Mouse (Mus musculus) spleen, embryonic (tissue): ENCODE measurements around the gene Pir.

Source experiments
- CTCF ChIA-PET: fragments of 350-600 bp; sonication (Branson Sonifier 250); formaldehyde crosslinking; loops from one replicate; lab custom pipeline; 2022; lab: Charles Lee

Gene Pir

DNA sequence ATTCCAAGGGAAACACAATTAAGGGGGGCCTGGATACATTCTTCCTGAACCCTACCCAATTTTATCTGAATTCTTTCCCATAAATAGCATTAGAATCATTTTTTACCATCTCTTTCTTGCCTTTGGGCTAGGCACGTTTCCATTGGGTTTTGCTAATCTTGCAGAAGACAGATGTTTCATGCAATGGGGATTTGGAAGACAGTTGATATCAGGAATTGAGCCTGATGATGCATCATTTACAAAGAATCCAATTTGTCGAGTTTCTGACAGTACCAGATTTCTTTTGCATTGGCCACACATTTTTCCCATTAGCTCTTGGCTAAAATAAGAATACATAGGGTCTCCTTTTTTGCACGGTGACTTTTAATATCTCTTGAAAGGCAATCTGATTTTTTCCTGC is 61.6 kb downstream of the Pir start:
- CTCF ChIA-PET, result no interaction called here

DNA sequence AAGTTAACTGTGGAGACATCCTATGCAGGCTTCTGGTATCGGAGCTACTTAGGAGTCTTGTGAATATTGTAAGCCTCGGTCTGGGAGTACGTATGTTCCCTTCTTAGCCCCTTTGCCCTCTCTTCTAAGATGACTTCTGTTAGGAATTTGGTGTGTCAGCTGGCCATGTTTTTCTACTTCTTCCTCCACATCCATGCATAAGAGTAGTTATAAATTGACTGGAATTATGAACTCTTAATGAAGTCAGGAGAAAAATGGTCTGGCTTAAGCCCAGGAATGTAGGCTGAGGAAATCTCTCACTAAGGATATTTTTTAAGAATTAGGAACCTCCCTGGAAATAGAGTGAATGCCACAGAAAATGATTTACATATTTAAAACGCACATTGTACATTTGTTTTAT is 69.4 kb downstream of the Pir start:
- CTCF ChIA-PET, result no interaction called here

DNA sequence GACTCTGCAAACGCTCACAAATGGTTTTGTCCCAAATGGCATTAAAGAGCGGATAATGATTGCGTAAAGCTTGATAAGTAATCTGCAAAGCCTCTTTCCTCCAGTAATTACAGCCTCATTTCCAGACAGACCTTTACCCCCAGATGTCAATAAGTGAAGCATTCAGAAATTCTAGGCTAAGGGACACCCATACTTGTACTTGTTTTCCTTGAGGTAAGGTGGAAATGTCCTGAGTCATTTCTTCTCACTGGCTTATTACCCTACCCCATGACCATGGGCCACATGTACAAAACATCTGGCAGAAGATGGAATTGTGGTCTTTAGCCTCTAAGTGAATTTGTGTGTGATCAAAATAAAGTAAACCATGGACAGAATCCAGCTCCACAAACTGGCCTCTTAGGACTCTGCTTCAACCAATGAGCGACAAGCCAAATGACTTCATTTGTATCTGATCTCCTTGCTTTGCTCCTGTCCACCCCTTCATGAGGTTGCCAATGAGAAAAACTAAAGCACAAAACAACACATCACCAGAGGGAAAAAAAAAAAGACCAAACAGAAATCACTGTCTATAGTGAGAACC is 76.3 kb downstream of the Pir start:
- CTCF ChIA-PET, result no interaction called here

DNA sequence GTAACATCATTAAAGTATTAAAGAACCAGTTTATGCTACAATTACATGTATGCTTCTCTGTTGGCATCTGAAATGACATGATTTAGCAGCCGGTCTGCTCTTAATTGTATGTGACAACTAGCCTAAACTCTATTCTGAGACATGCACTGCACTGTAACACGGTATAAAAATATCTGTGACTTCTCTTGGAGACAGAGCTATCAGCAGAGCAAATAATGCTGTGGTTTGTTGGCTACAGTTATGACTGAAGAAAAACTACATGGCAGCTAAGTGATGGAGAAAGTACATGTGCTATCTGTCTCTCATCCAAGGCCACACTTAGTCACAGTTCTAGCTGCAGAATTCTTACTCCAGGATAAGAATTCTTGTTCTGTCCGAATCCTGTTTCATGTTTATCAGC is 79.8 kb downstream of the Pir start:
- CTCF ChIA-PET, result no interaction called here

DNA sequence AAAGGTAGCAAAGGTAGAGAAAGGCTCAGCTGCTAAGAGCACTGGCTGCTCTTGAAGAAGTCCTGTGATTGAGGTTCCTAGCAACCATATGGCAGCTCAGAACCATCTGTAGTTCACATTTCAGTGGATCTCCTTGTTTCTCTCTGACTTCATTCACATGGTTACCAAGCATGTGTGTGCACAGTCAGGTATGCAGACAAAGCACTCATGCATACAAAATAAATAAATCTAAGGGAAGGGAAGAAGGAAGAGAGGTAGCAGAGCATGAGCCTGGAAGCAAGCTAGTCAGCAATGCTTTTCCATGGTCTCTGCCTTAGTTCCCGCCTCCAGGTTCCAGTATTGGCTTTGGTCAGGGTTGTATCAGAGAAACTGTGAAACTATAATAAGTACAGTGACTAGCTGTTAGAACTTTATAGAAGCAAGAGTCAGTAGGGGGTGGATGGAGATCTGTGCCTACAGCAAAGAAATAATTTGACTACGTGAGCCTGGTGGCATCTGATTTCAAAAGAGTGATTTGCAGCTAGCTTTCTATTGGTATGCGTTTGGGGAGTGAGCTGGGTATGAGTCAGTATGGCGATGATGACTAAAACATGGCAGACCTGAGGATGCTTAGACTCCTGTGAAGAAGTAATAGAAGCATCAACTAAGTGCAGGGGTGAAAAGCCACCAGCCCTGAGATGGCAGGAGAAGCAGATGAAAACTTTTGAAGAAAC is 96.1 kb downstream of the Pir start:
- CTCF ChIA-PET, result no interaction called here

DNA sequence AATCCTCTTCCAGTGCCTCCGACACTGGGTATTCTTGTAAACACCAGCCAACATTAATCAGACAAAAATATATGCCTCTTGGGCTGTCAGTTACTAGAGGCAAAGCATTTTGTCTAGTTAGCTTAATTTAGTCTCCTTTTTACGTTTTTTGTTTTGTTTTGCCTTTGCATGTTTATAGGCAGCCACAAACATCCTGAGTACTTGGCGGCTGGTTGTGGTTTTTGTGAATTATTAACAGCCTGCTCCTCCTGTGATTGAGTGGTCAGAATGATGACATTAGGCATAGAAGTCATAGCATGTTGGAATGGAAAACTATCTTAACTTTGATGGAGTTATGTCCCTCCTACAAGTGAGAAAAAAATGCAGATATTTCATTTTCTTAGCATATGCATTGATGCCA is 101.4 kb downstream of the Pir start:
- CTCF ChIA-PET, result no interaction called here

DNA sequence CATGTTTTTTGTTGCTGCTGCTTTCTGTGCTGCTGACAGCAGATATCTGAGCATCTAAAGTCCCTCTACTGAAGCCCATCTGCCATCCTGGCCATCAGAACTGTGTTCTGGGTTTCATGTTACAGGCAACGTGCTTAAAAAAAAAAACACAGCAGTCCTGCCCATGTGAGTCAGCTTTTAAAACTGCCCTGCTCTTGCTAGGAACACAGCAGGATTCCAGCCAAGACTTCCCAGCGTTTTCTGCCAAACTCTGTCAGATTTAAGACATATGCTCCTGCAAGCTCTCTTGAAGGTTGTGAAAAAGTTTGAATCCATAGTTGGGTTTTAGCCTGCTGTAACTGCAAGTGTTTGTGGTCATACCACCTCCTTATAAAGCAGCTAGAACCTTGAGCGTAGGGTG is 103.9 kb downstream of the Pir start, which contains the start of gene Vegfd:
Vegfd (plus strand) TSS at position 298 of the 400 bp plus-strand sequence.
- CTCF ChIA-PET, result no interaction called here

DNA sequence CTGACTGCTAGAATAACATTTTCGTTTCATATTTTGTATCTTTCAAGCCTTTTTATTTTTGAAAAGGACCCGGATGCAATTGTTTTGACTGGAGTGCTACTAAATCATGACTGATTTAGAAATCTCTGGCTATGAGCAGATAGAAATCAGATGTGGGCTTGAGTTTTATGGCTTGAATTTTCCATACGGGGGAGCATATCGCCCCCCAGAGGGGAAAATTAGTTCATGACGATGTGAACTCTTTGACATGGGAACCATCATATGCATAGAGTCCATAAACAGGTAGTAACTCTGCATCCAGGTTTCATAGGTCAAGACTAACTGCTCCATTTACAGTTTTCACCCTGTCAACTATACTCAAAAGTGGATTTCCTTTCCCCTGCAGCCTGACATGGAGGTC is 105.4 kb downstream of the Pir start:
- CTCF ChIA-PET, result no interaction called here

DNA sequence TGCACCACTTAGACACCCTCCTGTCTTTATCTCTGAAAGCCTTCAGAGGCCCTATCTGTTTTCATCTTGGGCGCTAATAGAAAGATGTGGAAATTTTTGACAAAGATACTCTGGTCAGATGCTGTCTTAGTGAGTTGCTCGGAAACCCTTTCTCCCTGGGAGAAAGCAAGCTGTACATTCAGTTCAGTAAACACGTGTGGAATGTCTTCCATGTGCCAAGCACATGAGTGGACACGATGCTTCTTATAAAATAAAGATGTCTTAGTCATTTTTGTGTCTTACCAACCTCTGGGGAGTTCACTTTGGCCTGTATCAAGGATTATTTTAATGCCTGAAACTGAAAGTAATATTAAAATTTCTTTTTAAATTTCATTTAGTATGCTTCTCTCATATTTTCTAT is 110.5 kb downstream of the Pir start:
- CTCF ChIA-PET, result no interaction called here

DNA sequence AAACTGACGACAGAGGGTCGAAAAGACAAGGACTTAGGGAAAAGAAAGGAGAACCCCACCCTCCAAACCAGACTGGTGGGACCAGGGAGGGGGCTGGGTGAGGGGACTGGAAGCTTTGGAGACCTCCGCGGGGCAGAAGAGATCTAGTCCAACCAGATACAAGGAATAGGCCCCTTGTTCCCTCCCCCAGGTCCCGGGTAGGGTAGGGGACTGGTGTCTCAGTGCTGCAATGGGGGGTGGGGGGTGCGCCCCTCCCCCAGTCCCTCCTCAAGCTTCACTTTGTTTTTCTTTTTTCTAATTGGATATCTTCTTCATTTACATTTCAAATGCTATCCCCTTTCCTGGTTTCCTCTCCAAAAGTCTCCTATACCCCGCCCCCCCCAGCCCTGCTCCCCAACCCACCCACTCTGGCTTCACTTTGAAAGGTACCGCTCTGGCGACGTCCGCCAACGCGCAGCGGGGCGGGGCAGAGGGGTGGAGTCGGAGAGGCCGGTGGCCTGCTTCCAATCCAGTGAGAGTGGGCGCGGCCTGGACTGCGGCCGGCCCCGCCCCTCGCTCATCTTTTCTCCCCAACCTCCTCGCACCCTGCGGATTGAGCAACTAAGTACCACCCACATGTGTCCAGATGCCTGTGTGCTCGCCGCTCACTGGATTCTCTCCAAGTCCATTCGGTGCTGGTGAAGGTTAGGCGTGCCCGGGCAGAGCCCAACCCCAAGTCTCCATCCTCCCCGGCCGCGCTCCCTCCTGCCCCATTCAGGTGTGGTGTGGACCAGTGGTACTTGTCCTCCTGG is 112.6 kb downstream of the Pir start:
- CTCF ChIA-PET, result no interaction called here

DNA sequence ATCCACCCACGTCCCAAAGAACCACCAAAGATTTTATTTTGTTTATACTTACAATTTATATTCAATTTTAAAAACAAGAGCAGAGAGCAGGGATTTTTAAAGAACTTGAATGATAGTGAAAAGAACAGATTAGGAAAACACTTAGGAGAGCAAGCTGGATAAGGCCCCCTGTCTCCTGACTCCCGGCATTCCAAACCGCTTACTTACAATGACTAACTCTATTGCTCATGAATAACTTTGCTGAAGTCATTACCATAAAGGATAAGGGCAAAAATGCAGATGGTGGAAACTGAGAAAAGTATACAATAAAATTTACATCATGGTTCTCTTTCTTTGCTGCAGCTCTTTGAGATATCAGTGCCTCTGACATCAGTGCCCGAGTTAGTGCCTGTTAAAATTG is 124.9 kb downstream of the Pir start:
- CTCF ChIA-PET, result no interaction called here

DNA sequence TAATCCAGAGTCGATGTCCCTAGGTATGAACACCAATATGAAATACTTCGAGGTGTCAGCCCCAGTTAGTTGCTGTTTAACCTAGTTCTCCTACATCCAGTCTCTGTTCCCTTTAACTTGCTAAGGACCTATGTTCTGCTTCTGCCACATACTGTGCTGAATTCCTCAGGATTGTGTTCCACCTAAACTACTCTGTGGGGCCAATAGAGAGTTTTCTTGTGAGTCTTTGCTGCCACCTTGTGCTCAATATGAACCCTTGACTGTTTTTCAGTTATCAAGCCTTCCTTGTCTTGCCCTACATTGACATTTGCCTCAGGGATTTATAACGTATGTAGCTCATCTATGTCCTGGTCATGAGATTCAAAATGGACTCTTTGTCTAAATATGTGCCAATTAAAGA is 129.3 kb downstream of the Pir start:
- CTCF ChIA-PET, result no interaction called here

DNA sequence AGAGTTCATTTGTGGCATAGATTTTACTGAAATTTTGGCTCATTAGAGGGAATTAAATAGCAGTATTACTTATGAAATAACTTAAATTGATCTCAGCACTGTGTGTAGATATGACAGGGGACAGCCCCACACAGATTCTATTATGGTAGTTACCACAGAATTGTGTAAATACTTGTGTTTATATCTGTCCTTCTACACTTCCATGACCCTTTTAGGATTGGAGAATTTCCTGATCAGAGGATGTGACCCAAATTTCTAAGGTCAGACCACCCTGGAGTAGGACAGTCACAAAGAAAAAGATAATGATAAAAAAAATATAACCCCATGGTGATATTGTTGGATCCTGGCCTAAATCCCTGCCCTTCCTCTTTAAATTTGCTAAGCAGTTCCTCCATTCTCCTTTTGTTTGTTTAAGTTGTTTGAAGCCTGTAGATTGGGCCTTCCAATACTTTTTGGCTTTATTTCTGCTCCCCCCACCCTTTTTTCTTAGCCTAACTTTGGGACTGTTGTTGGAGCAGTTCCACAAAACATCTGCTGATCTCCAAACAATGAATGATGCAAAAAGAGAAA is 136.0 kb downstream of the Pir start:
- CTCF ChIA-PET, result no interaction called here

DNA sequence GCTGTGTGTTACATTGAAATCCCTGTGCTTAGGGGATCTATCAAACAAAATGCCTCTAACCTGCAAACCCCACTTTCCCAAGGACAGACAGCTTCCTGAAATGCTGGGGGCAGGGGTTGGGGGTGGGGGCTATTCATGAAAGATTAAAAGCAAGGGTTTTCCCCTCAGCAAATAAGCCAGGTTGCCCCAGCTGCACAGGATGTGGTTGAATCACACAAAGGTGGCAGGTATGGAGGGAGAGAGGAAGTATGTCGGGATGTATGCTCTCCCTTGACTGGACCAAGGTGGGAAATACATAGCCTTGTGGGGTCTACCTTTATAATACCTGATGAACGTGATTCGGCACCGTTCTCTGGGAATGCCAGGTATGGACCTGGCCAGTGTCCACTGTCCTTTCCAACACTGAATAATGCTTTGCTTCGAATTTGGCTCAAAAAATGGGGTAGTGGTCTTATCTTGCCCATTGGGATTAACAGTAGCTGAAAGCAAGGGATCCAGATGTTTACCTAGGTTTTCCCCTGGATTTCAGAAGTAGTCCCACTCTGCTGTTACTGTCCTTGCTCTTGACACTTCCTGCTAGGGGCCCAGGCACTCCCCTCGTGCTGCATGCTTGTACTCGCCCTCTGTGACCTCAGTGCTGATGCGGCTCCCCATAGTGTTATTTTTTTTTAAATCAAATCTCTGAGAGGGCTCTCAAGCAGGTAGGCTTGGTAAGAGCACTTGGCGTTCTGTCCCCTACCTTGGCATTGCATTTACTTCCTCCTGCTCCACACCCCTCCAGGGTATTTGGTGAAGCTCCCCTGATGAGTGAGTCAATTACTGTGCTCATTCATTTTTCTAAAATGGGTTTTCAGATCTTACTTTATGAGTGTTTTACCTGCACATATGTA is 137.2 kb downstream of the Pir start:
- CTCF ChIA-PET, result no interaction called here

DNA sequence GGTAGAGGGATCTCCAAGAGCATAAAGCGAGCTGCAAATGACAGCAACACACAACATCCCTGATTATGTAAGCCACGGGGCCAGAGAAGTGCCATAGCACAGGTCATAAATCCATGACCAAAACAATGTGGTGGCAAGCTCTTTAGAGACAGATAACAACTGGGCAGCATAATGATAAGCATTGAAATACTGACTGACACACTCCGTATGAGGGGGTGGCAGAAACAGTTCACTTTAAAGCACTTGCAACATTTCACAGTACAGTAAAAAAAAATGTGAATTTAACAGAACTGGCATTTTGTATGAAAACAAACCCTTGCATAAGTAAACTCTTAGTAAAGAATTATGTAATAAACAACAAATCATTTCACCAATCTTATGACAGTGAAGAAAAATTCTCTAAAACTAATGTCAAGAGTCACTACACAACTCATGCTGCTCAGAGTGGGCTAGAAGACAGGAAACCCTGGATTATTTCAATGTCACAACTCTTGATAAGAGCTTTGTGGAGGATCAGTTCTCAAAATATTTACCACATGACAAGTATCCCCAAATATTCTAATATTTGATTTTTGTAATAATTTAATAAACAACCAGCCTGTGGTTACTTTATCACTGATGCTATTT is 139.2 kb downstream of the Pir start:
- CTCF ChIA-PET, result no interaction called here

DNA sequence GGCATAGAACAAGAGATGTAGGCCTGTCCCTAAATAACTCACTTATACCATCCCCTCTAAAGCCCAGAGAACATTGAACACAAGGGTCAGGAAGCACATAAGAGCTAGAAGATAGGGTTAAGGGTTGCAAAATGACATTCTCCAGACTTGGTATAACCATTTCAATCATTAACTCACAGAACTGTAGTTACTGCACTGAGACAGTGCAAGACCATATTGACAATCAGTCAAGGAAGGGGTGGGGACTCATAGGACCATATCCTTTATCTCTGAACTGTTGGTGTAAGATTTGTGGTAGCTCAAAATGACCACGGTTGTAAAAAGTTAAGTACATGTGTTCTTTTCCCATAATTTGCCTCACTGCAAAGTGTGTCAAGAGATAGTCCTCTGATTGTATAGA is 141.4 kb downstream of the Pir start:
- CTCF ChIA-PET, result no interaction called here

DNA sequence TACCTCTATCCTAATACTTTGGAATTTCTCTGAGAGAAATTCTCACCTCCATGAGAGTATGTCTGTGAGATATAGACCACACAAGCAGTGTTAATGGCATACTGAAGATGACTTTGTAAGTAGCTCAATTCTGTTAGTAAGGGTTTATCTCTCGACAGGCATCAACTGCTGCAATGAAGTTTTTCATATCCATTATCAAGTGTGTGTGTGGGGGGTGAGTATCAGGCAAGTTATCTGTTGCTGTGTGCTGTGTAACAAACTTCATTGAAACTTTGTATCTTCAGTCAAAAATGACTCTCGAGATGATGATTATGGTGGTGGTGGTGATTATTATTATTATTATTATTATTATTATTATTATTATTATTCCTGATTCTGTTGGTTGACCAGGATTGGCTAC is 147.6 kb downstream of the Pir start:
- CTCF ChIA-PET, result no interaction called here

DNA sequence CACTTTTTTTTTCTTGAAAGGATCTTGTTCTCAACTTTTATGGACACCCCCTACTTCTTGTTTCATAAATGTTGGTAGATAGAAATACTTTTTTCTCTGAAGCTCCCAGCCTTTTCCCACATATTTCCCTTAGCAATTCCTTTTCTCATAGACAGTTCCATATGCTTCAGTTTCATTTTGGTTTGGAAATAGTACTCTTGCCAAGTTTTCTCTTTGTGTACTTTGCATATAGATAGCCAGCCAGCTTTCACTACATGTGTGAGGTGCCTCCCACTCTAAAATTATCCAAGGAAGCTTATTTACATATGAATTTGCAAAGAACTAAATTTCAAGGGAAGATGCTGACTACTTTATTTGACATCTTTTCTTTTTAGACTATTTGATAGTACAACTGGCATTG is 148.8 kb downstream of the Pir start:
- CTCF ChIA-PET, result no interaction called here

DNA sequence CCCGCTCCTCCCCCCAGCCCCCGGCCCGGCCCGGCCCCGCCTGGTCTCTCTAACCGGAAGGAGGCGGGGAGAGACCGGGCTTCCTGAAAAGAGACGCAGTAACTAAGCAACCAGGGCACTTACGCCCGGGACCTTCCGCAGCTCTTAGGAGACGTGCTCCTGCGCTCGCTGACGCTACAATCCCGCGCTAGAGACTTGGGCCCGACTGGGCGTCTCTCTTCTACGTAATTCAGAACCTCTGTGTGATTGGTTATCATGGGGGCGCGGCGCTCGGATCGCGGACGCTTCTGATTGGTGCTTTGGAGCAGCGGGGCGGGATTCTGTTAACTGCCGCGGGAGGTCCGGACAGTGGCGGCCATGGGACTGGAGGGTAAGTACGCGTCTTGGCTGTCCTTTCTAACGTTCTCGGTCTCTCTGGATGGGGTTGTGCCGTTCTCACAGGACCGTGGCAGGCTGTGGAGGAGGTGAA is 150.3 kb downstream of the Pir start, which contains the start of gene Piga:
Piga (plus strand) TSS at position 317 of the 469 bp plus-strand sequence.
- CTCF ChIA-PET, result interaction anchor here (0.7 kb wide), 1 partner anchor 33 kb away, joined by 12 read pairs; no protein-coding TSS in a partner anchor

DNA sequence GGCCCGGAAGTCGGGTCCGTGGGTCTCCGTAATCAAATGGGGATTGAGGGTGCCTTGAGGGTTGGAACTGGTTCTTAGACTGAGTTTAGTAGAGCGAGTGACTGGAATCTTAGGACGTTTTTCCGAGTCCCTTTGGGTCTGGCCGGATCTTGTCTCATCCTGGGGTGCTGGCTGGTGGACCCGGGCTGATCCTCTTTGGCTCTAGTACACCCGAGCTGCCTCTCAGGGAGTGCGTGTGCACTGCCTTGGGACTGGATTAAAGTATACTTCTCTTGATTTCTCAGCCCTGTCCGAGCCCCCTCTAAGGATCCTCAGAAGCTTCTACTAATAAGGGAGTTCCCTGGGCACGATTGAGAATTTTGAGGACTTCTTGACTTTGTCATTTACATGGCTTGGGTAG is 150.8 kb downstream of the Pir start:
- CTCF ChIA-PET, result interaction anchor here (0.7 kb wide), 1 partner anchor 33 kb away, joined by 12 read pairs; no protein-coding TSS in a partner anchor

DNA sequence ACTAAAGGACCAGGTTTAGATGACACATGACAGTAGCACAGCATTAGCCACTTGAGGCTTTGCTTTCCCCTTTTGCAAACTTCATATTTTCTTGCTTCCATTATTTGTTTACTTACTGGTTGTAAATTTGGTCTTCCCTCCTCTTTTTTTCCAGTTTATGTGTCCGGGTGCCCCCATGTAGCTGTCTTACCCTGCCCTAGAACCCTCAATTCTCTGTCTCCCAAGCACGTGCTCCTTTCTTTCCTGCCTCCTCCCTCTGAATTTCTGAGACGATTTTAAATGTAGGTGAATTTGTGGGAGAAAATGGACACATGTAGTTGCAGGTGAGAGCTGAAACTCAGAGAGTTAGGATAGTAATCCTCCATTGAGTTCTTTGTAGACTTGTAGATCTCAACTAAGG is 151.3 kb downstream of the Pir start:
- CTCF ChIA-PET, result no interaction called here
